Mouse (Mus musculus) kidney, postnatal 10 days (tissue): ENCODE results near the gene Jund.
A peak's percentile ranks its signal among the peaks of the same experiment; 100 is the strongest.

Experiments used
- DNase-seq: peaks from one replicate; pipeline ENCODE4 v3.0.0; 2021; ENCODE audit warnings: mixed read lengths

Jund gene

GRCm38 (mm10) chr8:70698310-70699109, at the start of gene Jund:
Gene Jund, plus strand, starts transcription at chr8:70698949.
- DNase-seq, result peak; percentile 100

GRCm38 (mm10) chr8:70649324-70649723, 49.4 kb upstream of the Jund start:
- DNase-seq, result peak; percentile 94

GRCm38 (mm10) chr8:70650351-70650750, 48.4 kb upstream of the Jund start:
- DNase-seq, result no peak

GRCm38 (mm10) chr8:70653226-70653625, 45.5 kb upstream of the Jund start:
- DNase-seq, result peak; percentile 87

- DNase-seq, result no peak
Observed at GRCm38 (mm10) chr8:70654121-70654520, 44.6 kb upstream of the Jund start.

GRCm38 (mm10) chr8:70655469-70655868, 43.3 kb upstream of the Jund start:
- no peak for DNase-seq

- DNase-seq, result no peak
Observed at GRCm38 (mm10) chr8:70656193-70656790, 42.5 kb upstream of the Jund start.

GRCm38 (mm10) chr8:70657214-70657613, 41.5 kb upstream of the Jund start:
- DNase-seq, result no peak

GRCm38 (mm10) chr8:70657739-70658138, 41.0 kb upstream of the Jund start:
- DNase-seq, result no peak

- no peak for DNase-seq
Observed at GRCm38 (mm10) chr8:70658897-70659603, 39.7 kb upstream of the Jund start.

- DNase-seq, result peak; percentile 98
Observed at GRCm38 (mm10) chr8:70659604-70660272, 39.0 kb upstream of the Jund start.

GRCm38 (mm10) chr8:70660273-70660725, 38.5 kb upstream of the Jund start, which contains the start of gene Pgpep1:
Gene Pgpep1, minus strand, starts transcription at chr8:70660388.
- DNase-seq, result peak; percentile 72

- no peak for DNase-seq
Observed at GRCm38 (mm10) chr8:70663691-70664090, 35.1 kb upstream of the Jund start.

- no peak for DNase-seq
Observed at GRCm38 (mm10) chr8:70664631-70665030, 34.1 kb upstream of the Jund start.

- DNase-seq, result peak; percentile 73
Observed at GRCm38 (mm10) chr8:70665599-70665998, 33.1 kb upstream of the Jund start.

GRCm38 (mm10) chr8:70667071-70667470, 31.7 kb upstream of the Jund start:
- peak; percentile 49 for DNase-seq

- peak; percentile 80 for DNase-seq
Observed at GRCm38 (mm10) chr8:70671615-70672324, 27.0 kb upstream of the Jund start.

- DNase-seq, result no peak
Observed at GRCm38 (mm10) chr8:70672325-70673078, 26.2 kb upstream of the Jund start.

- DNase-seq, result peak; percentile 97
Observed at GRCm38 (mm10) chr8:70673079-70673856, 25.5 kb upstream of the Jund start, which contains the start of gene Lsm4. Gene Lsm4, plus strand, starts transcription at chr8:70673248.

GRCm38 (mm10) chr8:70674109-70674508, 24.6 kb upstream of the Jund start:
- no peak for DNase-seq

GRCm38 (mm10) chr8:70674716-70675115, 24.0 kb upstream of the Jund start:
- peak; percentile 36 for DNase-seq
